Mouse (Mus musculus) left cerebral cortex, postnatal 25 days (tissue): ENCODE data around the gene Kera. TPM values are rescaled to one million over a fixed set of nuclear protein-coding genes. Genes with fewer than 3 reads are reported as not detected.

ENCODE experiments used
- DNase-seq, 2 experiments: peaks; one replicate each; pipeline ENCODE4 v3.0.0; 2022; ENCODE audit warnings: low spot score in 2 of 2, mixed read lengths in 1 of 2
- intact Hi-C: fragments of 180-260 bp; cut with DNase I; formaldehyde crosslinking; loops from one replicate; pipeline ENCODE4 v1.15.1; 2025
- total RNA-seq, 2 experiments: library from RNA; stranded (reverse); gene quantifications; 2 replicates each; pipeline ENCODE4 v1.2.3; 2021

The Kera gene
- total RNA-seq, result not detected

GRCm38 (mm10) chr10:97606579-97606978 lies at the start of gene Kera:
Gene Kera, plus strand, starts transcription at chr10:97606879.
- intact Hi-C loops, result no loop called here
- DNase-seq, result no peak

- DNase-seq, result no peak
- intact Hi-C loops, result no loop called here
These were observed 41.5 kb upstream of the Kera start, which contains the start of gene Lum for GRCm38 (mm10) chr10:97564957-97565856. Gene Lum, plus strand, starts transcription at chr10:97565128.

- intact Hi-C loops, result no loop called here
- no peak for DNase-seq
These were observed 39.1 kb upstream of the Kera start for GRCm38 (mm10) chr10:97567489-97568135.

GRCm38 (mm10) chr10:97582543-97583231 lies 24.0 kb upstream of the Kera start:
- peak; percentile 28 to 55 for DNase-seq
- intact Hi-C loops, result no loop called here

GRCm38 (mm10) chr10:97584176-97584575 lies 22.5 kb upstream of the Kera start:
- intact Hi-C loops, result no loop called here
- no peak for DNase-seq

- no peak for DNase-seq
- intact Hi-C loops, result no loop called here
These were observed 19.5 kb upstream of the Kera start for GRCm38 (mm10) chr10:97587159-97587558.

GRCm38 (mm10) chr10:97589574-97589973 lies 17.1 kb upstream of the Kera start:
- peak in 1 of 2 experiments; percentile 3 for DNase-seq
- intact Hi-C loops, result no loop called here

GRCm38 (mm10) chr10:97591036-97591435 lies 15.6 kb upstream of the Kera start:
- no peak for DNase-seq
- intact Hi-C loops, result no loop called here

- no peak for DNase-seq
- intact Hi-C loops, result no loop called here
These were observed 15.0 kb upstream of the Kera start for GRCm38 (mm10) chr10:97591685-97592084.

GRCm38 (mm10) chr10:97595680-97596079 lies 11.0 kb upstream of the Kera start:
- intact Hi-C loops, result no loop called here

GRCm38 (mm10) chr10:97601744-97602143 lies 4.9 kb upstream of the Kera start:
- intact Hi-C loops, result no loop called here
- no peak for DNase-seq

More at GRCm38 (mm10) chr10:97595680-97596079, 11.0 kb upstream of the Kera start:
- no peak for DNase-seq

- intact Hi-C loops, result no loop called here
- DNase-seq, result no peak
These were observed 3.4 kb upstream of the Kera start for GRCm38 (mm10) chr10:97603256-97603655.

- intact Hi-C loops, result no loop called here
- DNase-seq, result no peak
These were observed 15.6 kb downstream of the Kera start for GRCm38 (mm10) chr10:97622328-97622727.

- DNase-seq, result no peak
- intact Hi-C loops, result no loop called here
These were observed 17.7 kb downstream of the Kera start for GRCm38 (mm10) chr10:97624381-97624780.

- intact Hi-C loops, result no loop called here
- DNase-seq, result no peak
These were observed 18.4 kb downstream of the Kera start for GRCm38 (mm10) chr10:97625116-97625515.

GRCm38 (mm10) chr10:97626543-97626942 lies 19.9 kb downstream of the Kera start:
- DNase-seq, result no peak
- intact Hi-C loops, result no loop called here

GRCm38 (mm10) chr10:97631061-97631460 lies 24.4 kb downstream of the Kera start:
- intact Hi-C loops, result no loop called here
- DNase-seq, result no peak

- intact Hi-C loops, result no loop called here
These were observed 35.2 kb downstream of the Kera start for GRCm38 (mm10) chr10:97641926-97642325.

GRCm38 (mm10) chr10:97643768-97644167 lies 37.1 kb downstream of the Kera start, which contains the start of gene Epyc:
Gene Epyc, plus strand, starts transcription at chr10:97644068.
- intact Hi-C loops, result no loop called here

More at GRCm38 (mm10) chr10:97641926-97642325, 35.2 kb downstream of the Kera start:
- no peak for DNase-seq

GRCm38 (mm10) chr10:97650334-97650733 lies 43.7 kb downstream of the Kera start:
- intact Hi-C loops, result no loop called here
- DNase-seq, result no peak

More at GRCm38 (mm10) chr10:97643768-97644167, 37.1 kb downstream of the Kera start, which contains the start of gene Epyc:
- no peak for DNase-seq
